Mouse (Mus musculus): Measurements from ENCODE around the gene Otos.

DNA sequence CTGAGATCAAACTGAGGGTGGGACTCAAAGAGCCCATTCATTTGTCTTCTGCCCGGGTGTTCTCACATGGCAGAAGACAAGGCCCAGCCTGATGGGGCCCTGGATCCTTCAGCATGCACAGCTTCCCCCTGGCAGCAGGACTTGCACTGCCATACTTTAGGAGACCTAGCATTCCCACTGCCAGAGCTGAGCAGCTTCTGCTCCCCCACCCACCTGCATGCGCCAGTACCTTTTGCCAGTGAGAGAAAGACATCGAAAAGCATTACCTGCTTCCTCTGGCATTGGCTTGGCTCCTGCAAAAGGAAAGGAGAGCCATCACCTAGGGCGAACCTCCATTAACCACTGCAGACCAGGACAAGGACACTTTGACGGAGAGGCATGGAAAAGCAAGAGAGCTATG, 3.7 kb downstream of the Otos start:
- TF ChIP-seq CTCF (IDR thresholded peaks at IDR 0.05; ENCODE audit: borderline replicate concordance, extremely low read depth, insufficient read depth, insufficient read length) (no peak), POLR2A (IDR thresholded peaks at IDR 0.05; ENCODE audit: borderline replicate concordance, extremely low read depth, insufficient read depth, insufficient read length, poor library complexity, severe bottlenecking) (no peak)
